ENCODE assay signal across 8 mouse cellular contexts in the genomic region with DNA sequence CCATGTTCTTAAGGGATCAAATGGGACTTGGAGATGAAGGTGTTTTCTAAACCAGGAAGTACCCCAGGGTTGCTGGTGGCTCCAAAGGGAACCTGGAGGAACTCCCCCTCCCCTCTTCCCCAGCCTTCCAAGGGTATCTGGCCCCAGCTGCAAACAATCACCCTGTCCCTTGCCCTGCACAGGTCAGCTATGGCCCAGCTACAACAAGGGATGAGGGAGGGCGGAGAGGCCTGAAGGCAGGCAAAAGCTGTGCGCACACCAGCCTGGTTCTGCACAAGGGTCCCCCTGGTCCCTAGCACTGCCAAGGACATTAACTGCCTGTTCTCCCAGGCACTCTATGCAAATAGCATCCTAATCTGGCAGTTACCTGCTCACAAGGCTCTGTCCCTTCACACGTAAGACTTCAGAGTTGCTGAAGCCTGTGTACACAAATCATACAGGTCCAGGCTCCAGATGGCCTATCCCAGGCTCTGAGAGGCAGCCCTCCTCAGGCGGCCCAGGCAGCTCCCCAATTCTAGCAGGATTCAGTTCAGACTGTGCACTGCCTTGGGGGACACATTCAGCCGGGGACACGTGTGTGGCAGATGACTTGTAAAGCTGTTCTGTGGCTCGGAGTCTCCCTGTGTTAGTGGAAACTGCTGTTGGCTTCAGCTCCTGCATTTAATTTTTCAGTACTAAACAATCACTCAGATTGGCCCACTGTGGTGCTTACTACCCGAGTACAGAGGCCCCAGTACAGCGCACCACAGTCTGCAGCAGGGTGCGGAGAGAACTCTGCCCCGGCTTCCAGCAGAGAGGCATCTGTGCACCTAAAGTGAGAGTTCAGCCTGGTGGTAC.
DNase-seq lines count a peak whose midpoint lies in the region; ATAC-seq and TF ChIP-seq lines count a peak whose summit lies in the region.

No protein-coding gene starts in this region.

- H3K4me1 ChIP-seq in lung, embryonic 16.5 days (replicated peaks; ENCODE audit: control insufficient read depth, insufficient read depth, low read length): peaks cover 15% of the 10 kb centered on the region
- H3K4me1 ChIP-seq in hindbrain, postnatal 0 days (ENCODE audit: insufficient read depth, low read length): peaks cover 41% of the 10 kb centered on the region
- peaks cover 40% of the 10 kb centered on the region for H3K4me1 ChIP-seq in stomach, embryonic 15.5 days

- DNase-seq in gastrocnemius, adult 2 months: no peak
- no peak for DNase-seq in gastrocnemius, postnatal 10 days
- DNase-seq in lung, postnatal 14 days: no peak
- no peak for DNase-seq in hindbrain, postnatal 0 days (ENCODE audit: low spot score)
- no peak for DNase-seq in right cerebral cortex, adult 2 months (ENCODE audit: low spot score in 2 of 2)
- no peak for DNase-seq in urinary bladder, postnatal 25 days (ENCODE audit: low spot score)

- no peak overlapping the region for H3K9ac ChIP-seq in lung, embryonic 16.5 days (ENCODE audit: low read length)
- peak overlapping the region; percentile 28 for H3K9ac ChIP-seq in hindbrain, postnatal 0 days (replicated peaks; ENCODE audit: low read length)
- H3K9ac ChIP-seq in stomach, embryonic 15.5 days: no peak overlapping the region; the same call in 1 of the 2 replicates

- H3K27me3 ChIP-seq in lung, embryonic 16.5 days (ENCODE audit: control insufficient read depth, insufficient read depth, low read depth, low read length): no peaks in the 10 kb centered on the region
- H3K27me3 ChIP-seq in hindbrain, postnatal 0 days (ENCODE audit: insufficient read depth, low read length): no peaks in the 10 kb centered on the region
- no peaks in the 10 kb centered on the region for H3K27me3 ChIP-seq in stomach, embryonic 15.5 days (replicated peaks)

- intact Hi-C loops in gastrocnemius, adult 2 months (cut with DNase I): no loop called here

- no peak for ATAC-seq in lung, embryonic 16.5 days (ENCODE audit: low read depth)
- ATAC-seq in hindbrain, postnatal 0 days: peak; percentile 13; the same call in 1 of the 2 replicates
- peak; percentile 33; the same call in 1 of the 2 replicates for ATAC-seq in stomach, embryonic 15.5 days (ENCODE audit: insufficient read depth, low FRiP score, low read depth)

- H3K9me3 ChIP-seq in lung, embryonic 16.5 days (ENCODE audit: control insufficient read depth, low read length): no peaks in the 10 kb centered on the region
- no peaks in the 10 kb centered on the region for H3K9me3 ChIP-seq in hindbrain, postnatal 0 days (ENCODE audit: low read length)
- H3K9me3 ChIP-seq in stomach, embryonic 15.5 days: no peaks in the 10 kb centered on the region

- WGBS in lung, embryonic 16.5 days: 63% methylated on average over 11 of the region's 11 CpGs
- WGBS in hindbrain, postnatal 0 days: 56% methylated on average over 11 of the region's 11 CpGs
- 55% methylated on average over 11 of the region's 11 CpGs for WGBS in stomach, embryonic 15.5 days

- H3K27ac ChIP-seq in gastrocnemius, adult 2 months: peak overlapping the region; percentile 16; the same call in 1 of the 2 replicates
- peak overlapping the region; percentile 47; the same call in 1 of the 2 replicates for H3K27ac ChIP-seq in lung, embryonic 16.5 days (ENCODE audit: low read length)
- H3K27ac ChIP-seq in hindbrain, postnatal 0 days: peak overlapping the region; percentile 3; the same call in 1 of the 2 replicates
- peak overlapping the region; percentile 74 for H3K27ac ChIP-seq in stomach, embryonic 15.5 days

- H3K4me2 ChIP-seq in lung, embryonic 16.5 days (ENCODE audit: low read depth, low read length): no peak overlapping the region
- no peak overlapping the region for H3K4me2 ChIP-seq in hindbrain, postnatal 0 days (ENCODE audit: low read depth, low read length)
- no peak overlapping the region for H3K4me2 ChIP-seq in stomach, embryonic 15.5 days

- no peak overlapping the region for H3K4me3 ChIP-seq in gastrocnemius, adult 2 months
- no peak overlapping the region for H3K4me3 ChIP-seq in lung, embryonic 16.5 days (ENCODE audit: low read length)
- H3K4me3 ChIP-seq in hindbrain, postnatal 0 days (ENCODE audit: low read length): no peak overlapping the region
- H3K4me3 ChIP-seq in stomach, embryonic 15.5 days (replicated peaks): no peak overlapping the region

- no peak for TF ChIP-seq CTCF in gastrocnemius, adult 2 months (IDR thresholded peaks at IDR 0.05)
- TF ChIP-seq CTCF in hindbrain, postnatal 0 days (IDR thresholded peaks at IDR 0.05; ENCODE audit: low read depth): no peak

- no peaks in the 10 kb centered on the region for H3K36me3 ChIP-seq in lung, embryonic 16.5 days (ENCODE audit: control insufficient read depth, insufficient read depth, low read length)
- no peaks in the 10 kb centered on the region for H3K36me3 ChIP-seq in hindbrain, postnatal 0 days (ENCODE audit: insufficient read depth, low read length)
- H3K36me3 ChIP-seq in stomach, embryonic 15.5 days: no peaks in the 10 kb centered on the region

Comparison
In these comparisons a context has a peak if more than half of its experiments do, and no peak if none do; other contexts are left out.
1. H3K27ac ChIP-seq: peak in every context shown above with its lines; median percentile 74 in stomach, embryonic 15.5 days; 47 in lung, embryonic 16.5 days; 16 in gastrocnemius, adult 2 months; 3 in hindbrain, postnatal 0 days.